Mouse (Mus musculus) embryonic facial prominence, embryonic 11.5 days (tissue): ENCODE data around the gene Mtus2. TPM values are rescaled to one million over a fixed set of nuclear protein-coding genes. Genes with fewer than 3 reads are reported as not detected.

Source experiments
- ATAC-seq: fragments of 200-750 bp; cut with Nextera tagmentation; replicated peaks from 2 replicates; pipeline ENCODE4 v1.8.0; 2017; ENCODE audit warnings: low read depth; ENCODE audit not compliant: insufficient number of reproducible peaks, low FRiP score, low TSS enrichment
- DNase-seq: peaks from one replicate; pipeline ENCODE4 v3.0.0-alpha.2; 2015; ENCODE audit warnings: low spot score
- H3K27ac ChIP-seq: fragments of 300-500 bp; sonication (generic); replicated peaks from 2 replicates; pipeline ENCODE4 v1.5.1; 2014; ENCODE audit warnings: mild to moderate bottlenecking, low read depth, low read length, control low read depth
- H3K27me3 ChIP-seq: fragments of 300-500 bp; sonication (generic); 2 replicates; pipeline ENCODE4 v1.6.1; 2014; ENCODE audit warnings: mild to moderate bottlenecking, low read length, moderate library complexity, mixed read lengths; ENCODE audit not compliant: control insufficient read depth, insufficient read depth
- H3K36me3 ChIP-seq: fragments of 300-500 bp; sonication (generic); replicated peaks from 2 replicates; pipeline ENCODE4 v1.6.1; 2014; ENCODE audit warnings: low read depth, mild to moderate bottlenecking, low read length, moderate library complexity, mixed read lengths; ENCODE audit not compliant: control insufficient read depth, insufficient read depth
- H3K4me1 ChIP-seq: fragments of 300-500 bp; sonication (generic); 2 replicates; pipeline ENCODE4 v1.6.1; 2014; ENCODE audit warnings: low read length, mixed read lengths; ENCODE audit not compliant: control insufficient read depth, insufficient read depth
- H3K4me2 ChIP-seq: fragments of 300-500 bp; sonication (generic); 2 replicates; pipeline ENCODE4 v1.6.1; 2014; ENCODE audit warnings: low read depth, mild to moderate bottlenecking, control low read depth, low read length, moderate library complexity
- H3K4me3 ChIP-seq: fragments of 300-500 bp; sonication (generic); 2 replicates; pipeline ENCODE4 v1.5.1; 2014; ENCODE audit warnings: low read depth, low read length, control low read depth
- H3K9ac ChIP-seq: fragments of 300-500 bp; sonication (generic); replicated peaks from 2 replicates; pipeline ENCODE4 v1.6.1; 2014; ENCODE audit warnings: mild to moderate bottlenecking, control low read depth, low read length
- H3K9me3 ChIP-seq: fragments of 300-500 bp; sonication (generic); replicated peaks from 2 replicates; pipeline ENCODE4 v1.6.1; 2016; ENCODE audit warnings: mild to moderate bottlenecking, low read length, inconsistent platforms, mixed read lengths; ENCODE audit not compliant: control insufficient read depth
- WGBS: fragments of 180-500 bp; shearing (Covaris S2); extraction: QIAGEN DNeasy Blood & Tissue Kit; methylation state at CpG from one replicate; pipeline ENCODE4 v1.1.7; 2014; 5-methylcytosine and 5-hydroxymethylcytosine counted together
- polyA plus RNA-seq: library from polyadenylated mRNA; unstranded; fragments of >200 nt; fragmentation: Nextera tagmentation; extraction: Ambion mirVana; gene quantifications from 2 replicates; pipeline ENCODE4 v1.2.1, GENCODE M21; 2014

The Mtus2 gene
- 10.6 and 10.7 TPM in 2 replicates for polyA plus RNA-seq

- 2% methylated on average over 47 of the region's 55 CpGs for WGBS
- peak; percentile 92 for ATAC-seq
- H3K4me3 ChIP-seq: peak within 1 kb of the TSS; percentile 48
Observed at GRCm38 (mm10) chr5:147956821-147957564, at the start of gene Mtus2. Gene Mtus2 (plus strand): TSS chr5:147957320.

GRCm38 (mm10) chr5:147907851-147908250 lies 49.3 kb upstream of the Mtus2 start:
- Histone ChIP-seq H3K9me3 (no peaks in the 10 kb centered on the region), H3K4me1 (no peaks in the 10 kb centered on the region), H3K4me3 (no peak overlapping the region), H3K9ac (no peak overlapping the region), H3K4me2 (no peak overlapping the region), H3K36me3 (no peaks in the 10 kb centered on the region), H3K27ac (no peak overlapping the region), H3K27me3 (no peaks in the 10 kb centered on the region)
- 90% methylated on average over 8 of the region's 8 CpGs for WGBS
- DNase-seq: no peak
- ATAC-seq: no peak

More at GRCm38 (mm10) chr5:147956821-147957564, at the start of gene Mtus2:
- H3K36me3 ChIP-seq: no peaks in the 10 kb centered on the region
- peaks cover 28% of the 10 kb centered on the region for H3K27me3 ChIP-seq
- peak within 1 kb of the TSS; percentile 98 for H3K4me2 ChIP-seq
- H3K9me3 ChIP-seq: no peaks in the 10 kb centered on the region
- DNase-seq: peak; percentile 87
- no peak within 1 kb of the TSS for H3K27ac ChIP-seq
- H3K4me1 ChIP-seq: no peaks in the 10 kb centered on the region
- H3K9ac ChIP-seq: peak within 1 kb of the TSS; percentile 53

- H3K4me3 ChIP-seq: no peak overlapping the region
- H3K9ac ChIP-seq: no peak overlapping the region
- no peaks in the 10 kb centered on the region for H3K27me3 ChIP-seq
- WGBS: 80% methylated on average over 12 of the region's 12 CpGs
- H3K4me1 ChIP-seq: no peaks in the 10 kb centered on the region
- no peaks in the 10 kb centered on the region for H3K36me3 ChIP-seq
- no peak overlapping the region for H3K4me2 ChIP-seq
- no peak overlapping the region for H3K27ac ChIP-seq
- H3K9me3 ChIP-seq: no peaks in the 10 kb centered on the region
- ATAC-seq (no peak), DNase-seq (no peak)
Observed at GRCm38 (mm10) chr5:147910807-147911509, 46.2 kb upstream of the Mtus2 start.

- Histone ChIP-seq H3K27me3 (no peaks in the 10 kb centered on the region), H3K27ac (no peak overlapping the region), H3K9me3 (no peaks in the 10 kb centered on the region), H3K4me3 (no peak overlapping the region), H3K36me3 (no peaks in the 10 kb centered on the region), H3K4me2 (no peak overlapping the region), H3K9ac (no peak overlapping the region), H3K4me1 (no peaks in the 10 kb centered on the region)
- ATAC-seq (no peak), DNase-seq (no peak)
- 74% methylated on average over 5 of the region's 5 CpGs for WGBS
Observed at GRCm38 (mm10) chr5:147911744-147912143, 45.4 kb upstream of the Mtus2 start.

- ATAC-seq: no peak
- no peaks in the 10 kb centered on the region for H3K36me3 ChIP-seq
- H3K4me3 ChIP-seq: no peak overlapping the region
- no peak overlapping the region for H3K4me2 ChIP-seq
- no peak for DNase-seq
- H3K9ac ChIP-seq: no peak overlapping the region
- H3K27ac ChIP-seq: no peak overlapping the region
- 35% methylated on average over 14 of the region's 14 CpGs for WGBS
- H3K27me3 ChIP-seq: no peaks in the 10 kb centered on the region
- H3K9me3 ChIP-seq: no peaks in the 10 kb centered on the region
- no peaks in the 10 kb centered on the region for H3K4me1 ChIP-seq
Observed at GRCm38 (mm10) chr5:147913241-147913842, 43.8 kb upstream of the Mtus2 start.

GRCm38 (mm10) chr5:147915038-147915566 lies 42.0 kb upstream of the Mtus2 start:
- WGBS: 48% methylated on average over 6 of the region's 6 CpGs
- H3K4me2 ChIP-seq: no peak overlapping the region
- no peaks in the 10 kb centered on the region for H3K27me3 ChIP-seq
- H3K36me3 ChIP-seq: no peaks in the 10 kb centered on the region
- H3K4me1 ChIP-seq: no peaks in the 10 kb centered on the region
- H3K27ac ChIP-seq: no peak overlapping the region
- no peak overlapping the region for H3K4me3 ChIP-seq
- H3K9ac ChIP-seq: no peak overlapping the region
- DNase-seq (no peak), ATAC-seq (no peak)
- no peaks in the 10 kb centered on the region for H3K9me3 ChIP-seq

- no peak overlapping the region for H3K4me2 ChIP-seq
- no peak for DNase-seq
- WGBS: 88% methylated on average over 9 of the region's 9 CpGs
Observed at GRCm38 (mm10) chr5:147916171-147916570, 40.9 kb upstream of the Mtus2 start.

More at GRCm38 (mm10) chr5:147916171-147916570, 40.9 kb upstream of the Mtus2 start:
- no peak overlapping the region for H3K4me3 ChIP-seq
- H3K9ac ChIP-seq: no peak overlapping the region
- ATAC-seq: no peak
- H3K27ac ChIP-seq: no peak overlapping the region
- no peaks in the 10 kb centered on the region for H3K4me1 ChIP-seq
- H3K27me3 ChIP-seq: no peaks in the 10 kb centered on the region
- no peaks in the 10 kb centered on the region for H3K36me3 ChIP-seq
- H3K9me3 ChIP-seq: no peaks in the 10 kb centered on the region
